Mouse (Mus musculus) heart, embryonic 10.5 days (tissue): ENCODE results near the gene Tuba1b. TPM values are rescaled to one million over a fixed set of nuclear protein-coding genes. Genes with fewer than 3 reads are reported as not detected.

Experiments used
- DNase-seq: peaks from one replicate; pipeline ENCODE4 v3.0.0-alpha.2; 2017; ENCODE audit warnings: low spot score
- H3K27ac ChIP-seq: fragments of 300-500 bp; sonication (generic); 2 replicates; pipeline ENCODE4 v1.5.1; 2016; ENCODE audit warnings: mild to moderate bottlenecking
- H3K27me3 ChIP-seq: fragments of 300-500 bp; sonication (generic); 2 replicates; pipeline ENCODE4 v1.6.1; 2016; ENCODE audit warnings: mild to moderate bottlenecking; ENCODE audit not compliant: poor library complexity, insufficient read depth, severe bottlenecking
- H3K36me3 ChIP-seq: fragments of 300-500 bp; sonication (generic); 2 replicates; pipeline ENCODE4 v1.6.1; 2016; ENCODE audit warnings: mild to moderate bottlenecking, moderate library complexity
- H3K4me1 ChIP-seq: fragments of 300-500 bp; sonication (generic); 2 replicates; pipeline ENCODE4 v1.6.1; 2016; ENCODE audit warnings: mild to moderate bottlenecking
- H3K4me3 ChIP-seq: fragments of 300-500 bp; sonication (generic); 2 replicates; pipeline ENCODE4 v1.5.1; 2016; ENCODE audit warnings: mild to moderate bottlenecking, moderate library complexity
- H3K9me3 ChIP-seq: fragments of 300-500 bp; sonication (generic); 2 replicates; pipeline ENCODE4 v1.6.1; 2016; ENCODE audit warnings: mild to moderate bottlenecking, moderate library complexity
- WGBS: fragments of 180-500 bp; shearing (Covaris S2); methylation state at CpG from one replicate; pipeline ENCODE4 v1.1.7; 2016; 5-methylcytosine and 5-hydroxymethylcytosine counted together
- polyA plus RNA-seq: library from polyadenylated mRNA; unstranded; fragments of >200 nt; fragmentation: Nextera tagmentation; extraction: Ambion mirVana; gene quantifications from 2 replicates; pipeline ENCODE4 v1.2.1, GENCODE M21; 2016

Tuba1b gene
- polyA plus RNA-seq, 1 experiment from 2014 or later, result 2,007 TPM

GRCm38 (mm10) chr15:98969372-98970101 lies 35.2 kb upstream of the Tuba1b start:
- no peak for DNase-seq
- peaks cover 31% of the 10 kb centered on the region for H3K4me1 ChIP-seq
- no peaks in the 10 kb centered on the region for H3K9me3 ChIP-seq
- 21% methylated on average over 16 of the region's 16 CpGs for WGBS
- 0 out of 2 replicates have a peak overlapping the region, but pooled peaks have one; percentile 12 for H3K4me3 ChIP-seq
- H3K27ac ChIP-seq, result peak overlapping the region; percentile 87
- no peaks in the 10 kb centered on the region for H3K36me3 ChIP-seq
- H3K27me3 ChIP-seq, result no peaks in the 10 kb centered on the region

DNA sequence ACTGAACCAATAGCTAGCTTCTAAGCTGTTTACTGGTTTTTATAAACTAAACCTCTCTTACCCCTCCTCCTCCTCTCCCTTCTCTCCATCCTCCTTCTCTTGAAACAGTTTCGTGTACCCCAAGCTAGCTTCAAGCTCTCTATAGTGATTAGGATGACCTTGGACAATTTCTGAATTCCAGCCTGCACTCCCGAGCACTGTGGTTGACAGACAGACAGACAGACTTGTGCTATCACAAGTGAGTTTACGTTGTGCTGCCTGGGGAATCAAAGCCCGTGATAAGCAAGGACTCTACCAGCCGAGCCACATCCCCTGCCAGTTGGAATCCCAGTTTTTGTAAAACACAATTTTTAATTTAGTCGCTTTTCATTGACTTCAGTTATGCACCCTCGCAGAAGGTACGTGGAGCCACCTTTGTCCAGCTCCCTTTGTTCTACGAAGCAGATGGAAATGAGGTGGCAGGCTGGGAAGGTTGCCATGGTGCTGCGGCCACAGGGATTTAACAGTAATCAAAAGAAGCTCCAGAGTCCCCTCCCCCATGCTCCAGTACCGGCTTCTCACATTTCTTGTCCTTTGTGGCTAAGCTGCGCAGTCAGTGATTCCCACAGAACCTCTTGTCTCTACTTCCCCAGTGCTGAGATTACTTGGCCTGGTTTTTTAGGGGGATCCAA lies 34.5 kb upstream of the Tuba1b start:
- Histone ChIP-seq H3K27ac (peak overlapping the region; percentile 87), H3K27me3 (no peaks in the 10 kb centered on the region), H3K36me3 (no peaks in the 10 kb centered on the region), H3K9me3 (no peaks in the 10 kb centered on the region), H3K4me3 (peak overlapping the region; percentile 36), H3K4me1 (peaks cover 31% of the 10 kb centered on the region)
- 7% methylated on average over 12 of the region's 12 CpGs for whole genome bisulfite sequencing
- DNase-seq, result peak; percentile 87

- Histone ChIP-seq H3K27ac (no peak overlapping the region), H3K4me1 (peaks cover 8% of the 10 kb centered on the region), H3K9me3 (no peaks in the 10 kb centered on the region), H3K36me3 (no peaks in the 10 kb centered on the region), H3K27me3 (no peaks in the 10 kb centered on the region), H3K4me3 (no peak overlapping the region)
- DNase-seq, result no peak
- whole genome bisulfite sequencing, result 44% methylated on average over 3 of the region's 3 CpGs
Observed at GRCm38 (mm10) chr15:98959531-98959930, 25.2 kb upstream of the Tuba1b start.

DNA sequence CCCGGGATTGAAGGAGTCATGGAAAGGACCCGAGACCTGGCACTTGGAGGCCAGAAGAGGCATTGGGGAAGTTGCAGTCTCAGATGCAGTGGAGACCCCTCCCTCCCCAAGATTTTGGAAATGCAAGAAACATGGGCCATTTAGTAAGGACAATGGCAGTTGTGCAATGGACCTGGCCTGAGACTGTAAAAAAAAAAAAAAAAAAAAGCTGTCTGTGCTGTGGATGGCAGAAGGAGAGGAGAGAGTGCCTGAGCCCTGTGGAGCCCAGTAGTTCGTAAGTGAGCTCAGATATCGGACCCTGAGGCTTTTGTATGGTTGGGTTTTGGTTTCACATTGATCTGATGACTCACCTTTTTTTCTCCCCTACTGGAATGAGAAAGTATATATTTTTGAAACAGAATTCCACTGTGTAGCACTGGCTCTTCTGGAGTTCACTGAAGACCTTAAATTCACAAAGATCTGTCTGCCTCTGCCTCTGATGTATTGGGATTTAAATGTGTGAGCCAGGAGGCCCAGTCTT lies 24.6 kb upstream of the Tuba1b start:
- Histone ChIP-seq H3K9me3 (no peaks in the 10 kb centered on the region), H3K36me3 (no peaks in the 10 kb centered on the region), H3K4me1 (peaks cover 12% of the 10 kb centered on the region), H3K27ac (no peak overlapping the region), H3K4me3 (no peak overlapping the region), H3K27me3 (no peaks in the 10 kb centered on the region)
- DNase-seq, result no peak
- 88% methylated on average over 4 of the region's 4 CpGs for WGBS

GRCm38 (mm10) chr15:98957475-98957874 lies 23.1 kb upstream of the Tuba1b start:
- Histone ChIP-seq H3K4me3 (no peak overlapping the region), H3K27me3 (no peaks in the 10 kb centered on the region), H3K9me3 (no peaks in the 10 kb centered on the region), H3K4me1 (peaks cover 17% of the 10 kb centered on the region), H3K36me3 (no peaks in the 10 kb centered on the region), H3K27ac (no peak overlapping the region)
- WGBS, result 85% methylated on average over 5 of the region's 5 CpGs
- DNase-seq, result no peak

DNA sequence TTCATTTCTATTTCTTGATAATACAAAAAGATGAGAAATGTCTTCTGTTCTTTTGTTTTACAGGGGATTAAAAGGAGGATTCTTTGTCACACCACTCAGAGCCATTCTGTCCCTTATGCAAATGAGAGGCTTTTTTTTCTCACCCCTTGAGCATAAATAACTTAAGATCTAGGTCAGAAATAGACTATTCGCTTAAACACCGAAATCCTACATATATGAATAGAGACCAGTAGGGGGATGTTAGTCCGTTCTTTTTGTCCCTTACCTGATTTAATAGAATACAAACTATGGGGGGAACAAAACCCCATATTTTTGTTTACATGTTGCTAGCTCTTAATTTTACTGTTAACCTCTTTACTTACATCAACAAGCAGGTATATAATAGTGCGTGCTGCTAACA lies 21.6 kb upstream of the Tuba1b start:
- Histone ChIP-seq H3K4me3 (no peak overlapping the region), H3K27me3 (no peaks in the 10 kb centered on the region), H3K4me1 (peaks cover 22% of the 10 kb centered on the region), H3K9me3 (no peaks in the 10 kb centered on the region), H3K36me3 (peaks cover 5% of the 10 kb centered on the region), H3K27ac (no peak overlapping the region)
- WGBS, result 93% methylated on average over 4 of the region's 4 CpGs
- DNase-seq, result no peak

GRCm38 (mm10) chr15:98955324-98955723 lies 21.0 kb upstream of the Tuba1b start:
- DNase-seq, result no peak
- H3K27me3 ChIP-seq, result no peaks in the 10 kb centered on the region
- peak overlapping the region; percentile 45; the same call in 1 of the 2 replicates for H3K4me3 ChIP-seq
- WGBS, result 82% methylated on average over 4 of the region's 4 CpGs
- H3K4me1 ChIP-seq, result peaks cover 22% of the 10 kb centered on the region
- peak overlapping the region; percentile 91 for H3K27ac ChIP-seq
- H3K9me3 ChIP-seq, result no peaks in the 10 kb centered on the region
- peaks cover 7% of the 10 kb centered on the region for H3K36me3 ChIP-seq

DNA sequence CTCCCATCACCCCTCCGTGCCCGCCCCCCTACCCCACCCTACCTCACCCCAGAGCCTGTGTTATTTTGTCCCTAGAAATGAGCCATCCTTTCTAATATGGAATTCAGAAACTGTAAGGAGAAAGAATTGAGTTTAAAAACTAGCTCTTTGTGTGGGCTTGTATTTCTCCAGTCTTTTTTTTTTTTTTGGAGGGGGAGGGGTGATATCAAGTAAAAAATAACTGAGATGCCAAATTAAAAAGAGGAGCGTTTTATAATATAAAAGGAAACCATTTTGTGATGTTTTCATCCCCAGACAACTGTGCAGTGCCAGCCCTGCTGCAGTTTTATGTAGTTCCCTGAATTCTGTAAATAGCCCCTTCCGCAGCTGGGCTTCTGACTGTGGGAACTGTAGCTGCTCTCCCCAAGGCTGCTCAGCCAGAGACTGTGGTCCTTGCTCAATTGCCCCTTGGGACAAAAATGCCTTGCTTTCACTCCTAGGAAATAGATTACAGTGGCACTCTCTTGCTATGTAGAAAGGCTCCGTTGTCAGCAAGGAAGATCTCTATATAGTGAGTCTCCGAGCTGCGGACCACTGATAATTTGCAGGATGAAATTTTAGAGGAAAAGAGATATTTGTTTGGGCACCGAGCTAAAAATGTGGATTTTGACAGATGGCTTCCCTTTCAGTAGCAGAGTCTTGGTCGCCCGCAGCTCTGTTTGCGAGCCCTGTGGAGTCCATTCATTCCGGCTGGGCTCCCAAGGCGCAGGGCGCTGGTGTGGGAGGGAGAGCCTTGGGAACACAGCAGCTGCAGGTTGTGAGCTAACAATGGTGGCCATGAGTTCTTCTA lies 20.3 kb upstream of the Tuba1b start:
- no peaks in the 10 kb centered on the region for H3K9me3 ChIP-seq
- peak overlapping the region; percentile 91 for H3K27ac ChIP-seq
- no peaks in the 10 kb centered on the region for H3K27me3 ChIP-seq
- DNase-seq, result no peak
- H3K36me3 ChIP-seq, result peaks cover 9% of the 10 kb centered on the region
- H3K4me1 ChIP-seq, result peaks cover 22% of the 10 kb centered on the region
- peak overlapping the region; percentile 84 for H3K4me3 ChIP-seq
- WGBS, result 24% methylated on average over 14 of the region's 14 CpGs

DNA sequence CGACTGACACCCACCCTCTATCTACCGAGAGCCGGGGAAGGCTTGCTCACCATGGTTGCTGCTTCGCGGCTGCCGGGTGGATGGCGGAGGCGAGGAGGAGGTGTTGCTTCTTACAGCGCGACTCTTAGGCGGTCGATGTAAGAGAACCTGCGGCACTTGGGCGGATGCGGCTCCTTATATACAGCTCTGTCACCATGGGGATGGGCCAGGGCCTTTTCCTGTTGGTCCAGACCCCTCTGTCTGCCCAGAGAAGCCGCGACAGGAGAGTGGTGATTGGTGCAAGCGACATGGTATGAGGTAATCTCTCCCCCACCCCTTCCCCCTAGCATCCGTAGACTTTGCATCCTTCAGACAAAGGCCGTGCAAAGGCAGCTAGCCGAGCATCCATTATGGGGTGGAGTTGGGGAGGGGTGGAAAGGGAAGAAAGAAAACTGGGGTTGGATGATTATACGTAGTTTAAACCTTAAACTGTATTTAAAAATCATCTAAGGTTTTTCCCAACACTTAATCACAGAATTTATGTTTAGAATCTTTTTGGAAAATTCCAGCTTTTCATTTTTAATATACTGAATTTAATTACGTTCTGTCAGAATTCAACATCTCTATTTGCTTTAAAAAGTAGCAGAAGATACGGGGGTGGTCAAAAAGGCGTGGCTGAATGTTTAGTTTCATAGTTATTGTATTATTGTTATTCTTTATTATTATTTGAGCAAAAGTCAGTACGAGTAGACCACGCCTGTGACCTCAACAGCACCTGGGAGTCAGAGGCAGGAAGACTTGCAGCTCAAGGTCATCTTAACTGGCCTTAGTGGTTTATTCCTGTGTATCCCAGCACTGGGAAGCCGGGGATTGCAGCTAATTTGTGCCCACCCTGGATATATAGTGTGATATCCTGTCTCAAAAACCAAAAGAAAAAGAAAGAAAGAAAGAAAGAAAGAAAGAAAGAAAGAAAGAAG lies 19.3 kb upstream of the Tuba1b start, which contains the start of the genes Gm49450 and Tuba1a:
TSS of gene Gm49450 (minus strand) at position 151 of the 956 bp plus-strand sequence.
TSS of gene Tuba1a (minus strand) at position 303 of the 956 bp plus-strand sequence.
- H3K27me3 ChIP-seq, result no peaks in the 10 kb centered on the region
- no peaks in the 10 kb centered on the region for H3K9me3 ChIP-seq
- H3K4me1 ChIP-seq, result peaks cover 22% of the 10 kb centered on the region
- H3K4me3 ChIP-seq, result peak within 1 kb of the TSS; percentile 84
- peak; percentile 99 for DNase-seq
- H3K36me3 ChIP-seq, result peaks cover 14% of the 10 kb centered on the region
- 8% methylated on average over 28 of the region's 28 CpGs for WGBS
- peak within 1 kb of the TSS; percentile 91 for H3K27ac ChIP-seq

GRCm38 (mm10) chr15:98952751-98953400 lies 18.5 kb upstream of the Tuba1b start:
- peaks cover 14% of the 10 kb centered on the region for H3K36me3 ChIP-seq
- H3K27me3 ChIP-seq, result no peaks in the 10 kb centered on the region
- H3K4me3 ChIP-seq, result peak overlapping the region; percentile 84
- no peaks in the 10 kb centered on the region for H3K9me3 ChIP-seq
- DNase-seq, result peak; percentile 84
- under 1% methylated on average over 41 of the region's 41 CpGs for WGBS
- peak overlapping the region; percentile 91 for H3K27ac ChIP-seq
- H3K4me1 ChIP-seq, result peaks cover 24% of the 10 kb centered on the region

GRCm38 (mm10) chr15:98952063-98952455 lies 17.7 kb upstream of the Tuba1b start:
- no peaks in the 10 kb centered on the region for H3K9me3 ChIP-seq
- H3K27me3 ChIP-seq, result no peaks in the 10 kb centered on the region
- H3K27ac ChIP-seq, result peak overlapping the region; percentile 91
- DNase-seq, result no peak
- peaks cover 14% of the 10 kb centered on the region for H3K36me3 ChIP-seq
- WGBS, result 38% methylated on average over 5 of the region's 5 CpGs
- peak overlapping the region; percentile 84 for H3K4me3 ChIP-seq
- H3K4me1 ChIP-seq, result peaks cover 25% of the 10 kb centered on the region
